Mouse (Mus musculus): ENCODE results near the gene Zc2hc1c.
A peak's percentile ranks its signal among the peaks of the same experiment; 100 is the strongest.

Zc2hc1c gene

DNA sequence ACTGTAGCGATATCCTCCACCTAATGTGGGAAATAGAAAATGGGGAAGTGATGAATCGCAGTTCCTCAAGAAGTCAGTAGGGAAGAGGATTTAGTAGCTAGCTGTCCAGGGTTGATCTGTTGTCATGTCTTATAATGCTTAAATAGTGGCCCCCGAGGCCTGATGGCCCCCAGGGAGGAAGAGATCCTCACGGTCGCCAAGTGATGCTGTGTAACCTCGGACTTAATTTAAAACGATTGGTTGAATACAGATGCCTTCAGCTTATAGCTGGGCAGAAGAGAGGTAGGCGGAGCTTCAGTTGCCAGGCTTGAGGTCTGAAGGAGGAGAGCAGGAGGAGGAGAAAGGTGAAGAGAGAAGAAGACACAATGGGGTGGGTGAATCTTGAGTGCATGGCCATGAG, 4.1 kb upstream of the Zc2hc1c start:
- DNase-seq (ENCODE audit: low spot score in 2 of 2) = no peak

DNA sequence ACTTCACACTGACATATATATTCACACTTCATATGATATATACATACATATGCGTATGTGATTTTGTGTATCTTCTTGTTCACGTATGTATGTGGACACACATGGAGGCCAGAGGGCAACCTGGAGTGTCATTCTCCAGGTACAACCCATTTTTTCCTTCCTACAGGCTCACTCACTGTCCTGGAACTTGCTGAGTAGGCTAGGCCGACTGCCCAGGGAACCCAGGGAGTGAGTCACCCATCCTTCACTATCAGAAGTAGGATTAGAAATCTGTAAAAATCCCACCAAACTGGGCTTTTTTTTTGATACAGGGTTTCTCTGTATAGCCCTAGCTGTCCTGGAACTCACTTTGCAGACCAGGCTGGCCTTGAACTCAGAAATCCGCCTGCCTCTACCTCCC, 3.4 kb upstream of the Zc2hc1c start:
- no peak for DNase-seq (ENCODE audit: low spot score in 2 of 2)

DNA sequence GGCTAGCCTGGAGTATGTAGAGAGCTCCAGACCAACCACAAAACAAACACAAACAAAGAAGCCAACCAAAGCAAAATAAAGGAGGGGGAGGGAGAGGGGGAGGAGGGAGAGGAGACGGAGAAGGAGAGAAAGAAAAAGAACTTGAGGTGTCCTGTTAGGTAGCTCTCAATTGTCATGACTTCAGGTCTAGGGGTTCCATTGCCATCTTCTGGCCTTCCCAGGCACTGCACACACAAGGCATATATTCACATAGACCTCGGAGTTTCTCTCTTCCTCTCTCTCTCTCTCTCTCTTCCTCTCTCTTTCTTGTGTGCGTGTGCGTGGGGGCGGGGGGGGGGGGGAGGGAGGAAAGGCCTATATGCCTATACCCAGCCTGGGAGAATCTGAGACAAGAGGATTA, 1.4 kb upstream of the Zc2hc1c start:
- peak in 1 of 2 experiments; percentile 48 for DNase-seq (ENCODE audit: low spot score in 2 of 2)

DNA sequence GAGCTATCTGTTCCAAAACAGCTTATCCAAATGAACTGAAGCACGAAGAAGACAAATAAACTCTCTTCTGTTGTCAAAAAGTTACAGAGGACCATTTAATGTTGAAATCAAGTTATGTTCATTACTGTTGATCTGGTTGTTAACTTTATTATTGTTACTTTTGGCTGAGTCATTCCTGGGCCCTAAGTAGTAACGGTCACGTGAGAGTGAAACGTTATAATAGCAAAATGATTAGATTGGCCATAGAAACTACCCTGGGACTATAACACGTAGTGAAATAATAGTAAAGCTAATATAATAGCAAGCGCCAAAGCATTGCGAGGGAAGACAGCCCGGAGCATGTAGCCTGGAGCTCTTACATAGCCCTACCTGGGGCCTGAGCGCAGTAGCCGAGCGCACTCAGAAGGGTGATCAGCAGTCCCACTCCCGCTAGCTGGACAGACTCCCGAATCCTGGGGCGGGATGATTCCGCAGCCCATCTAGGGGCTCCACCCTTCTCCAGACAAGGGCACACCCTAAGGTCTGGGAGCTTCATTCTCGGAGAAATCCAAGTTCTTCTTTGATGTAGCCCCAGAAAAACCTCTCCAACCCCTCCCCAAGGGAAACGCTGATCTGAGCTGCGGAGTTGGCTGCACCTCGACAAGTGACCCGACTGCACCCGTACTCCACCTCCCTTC, 444 bp upstream of the Zc2hc1c start, which contains the start of gene Acyp1:
Acyp1 (minus strand) TSS at position 630 of the 677 bp plus-strand sequence.
- DNase-seq (ENCODE audit: low spot score in 2 of 2) = peak in 1 of 2 experiments; percentile 35

DNA sequence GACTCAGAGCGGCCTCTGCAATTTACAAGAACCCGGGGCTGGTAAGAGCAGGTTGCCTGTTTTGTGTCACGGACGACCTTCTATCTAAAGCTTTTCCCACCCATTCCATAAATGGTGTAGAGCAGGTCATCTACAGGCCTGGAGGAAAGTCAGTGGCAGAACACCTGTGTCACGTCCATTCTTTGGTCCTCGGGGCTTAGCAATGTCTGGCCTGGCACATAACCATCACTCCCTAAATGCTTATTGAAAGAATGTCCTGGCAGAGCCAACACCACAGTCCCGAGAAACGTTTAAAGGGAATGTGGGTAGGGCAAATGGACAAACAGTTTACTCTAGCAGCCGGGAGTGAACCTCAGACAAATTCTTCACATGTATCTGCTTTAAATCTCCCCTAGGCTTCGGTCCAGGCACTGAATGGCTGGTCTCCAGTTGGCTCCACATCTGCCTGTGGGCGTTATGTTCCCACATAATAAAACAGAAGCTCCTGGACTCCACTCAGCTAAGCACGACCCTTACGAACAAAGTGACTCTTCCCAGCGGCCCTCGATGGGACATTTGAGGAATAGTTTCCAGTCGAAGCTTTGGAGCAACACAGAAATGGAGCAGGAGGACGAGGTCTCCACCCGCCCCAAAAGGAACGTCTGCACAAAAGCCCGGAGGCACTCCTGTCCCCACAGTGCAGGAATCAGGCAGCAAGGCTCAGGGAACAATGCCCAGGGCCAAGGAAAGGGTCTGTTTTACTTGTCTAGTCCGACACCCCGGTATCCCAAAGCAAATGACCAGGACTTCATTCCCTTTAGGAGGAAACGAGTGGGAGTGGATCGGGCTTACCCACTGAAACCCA, 988 bp downstream of the Zc2hc1c start:
- DNase-seq (ENCODE audit: low spot score in 2 of 2) = peak in 1 of 2 experiments; percentile 40

DNA sequence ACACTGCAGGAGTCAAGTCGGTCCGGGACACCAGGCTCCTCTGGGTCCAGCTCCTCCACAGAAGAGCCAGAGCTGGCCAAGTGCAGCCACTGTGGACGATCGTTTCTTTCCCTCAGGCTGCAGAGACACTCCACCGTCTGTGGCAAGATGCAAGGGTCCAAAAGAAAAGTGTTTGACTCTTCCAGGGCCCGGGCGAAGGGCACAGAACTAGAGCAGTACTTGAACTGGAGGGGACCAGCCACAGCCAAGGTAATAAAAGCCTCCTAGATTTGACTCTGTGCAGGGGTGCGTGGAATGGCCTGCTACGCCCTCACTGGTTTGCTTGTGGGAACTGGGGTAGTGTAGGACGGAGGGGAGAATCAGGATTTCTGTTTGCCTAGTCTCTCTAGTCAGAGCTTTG, 2.2 kb downstream of the Zc2hc1c start:
- no peak for DNase-seq (ENCODE audit: low spot score in 2 of 2)

DNA sequence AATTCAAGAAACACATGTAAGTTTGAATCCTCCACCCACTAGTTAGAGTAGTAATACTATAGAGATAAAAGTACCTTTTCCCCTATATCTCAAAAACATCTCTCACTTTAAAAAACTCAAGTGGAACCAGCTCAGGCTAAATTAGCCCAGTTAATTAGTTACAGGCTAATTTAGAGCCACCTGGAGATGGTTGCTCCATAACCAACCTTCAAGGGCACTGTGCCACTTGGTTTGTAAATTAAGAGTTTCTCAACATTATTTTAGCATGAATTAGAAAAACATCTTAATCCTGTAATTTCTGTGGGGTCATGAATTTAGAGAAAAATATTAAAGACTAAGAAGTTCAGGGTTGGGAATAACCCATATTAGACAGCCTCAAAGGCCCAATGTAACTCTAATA, 3.1 kb downstream of the Zc2hc1c start:
- DNase-seq (ENCODE audit: low spot score in 2 of 2) = no peak

DNA sequence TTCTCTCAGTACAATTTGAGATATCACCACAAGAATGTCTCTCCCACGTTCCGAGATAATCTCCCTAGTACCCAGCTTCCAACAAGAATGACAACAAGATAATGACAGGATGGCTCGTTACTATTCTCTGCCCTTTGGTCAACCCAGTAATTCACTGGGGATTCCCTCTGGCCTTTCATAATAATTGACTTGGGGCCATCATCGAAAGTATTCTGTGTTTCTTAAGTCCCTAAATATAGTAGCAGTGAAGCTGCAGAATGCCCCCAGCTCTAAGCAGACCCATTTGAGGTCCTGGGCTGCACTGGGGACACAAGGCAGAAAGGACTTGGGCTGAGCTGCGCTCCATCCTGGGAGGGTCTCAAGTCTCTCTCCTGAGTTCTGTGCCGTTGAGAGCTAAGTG, 3.9 kb downstream of the Zc2hc1c start:
- no peak for DNase-seq (ENCODE audit: low spot score in 2 of 2)

DNA sequence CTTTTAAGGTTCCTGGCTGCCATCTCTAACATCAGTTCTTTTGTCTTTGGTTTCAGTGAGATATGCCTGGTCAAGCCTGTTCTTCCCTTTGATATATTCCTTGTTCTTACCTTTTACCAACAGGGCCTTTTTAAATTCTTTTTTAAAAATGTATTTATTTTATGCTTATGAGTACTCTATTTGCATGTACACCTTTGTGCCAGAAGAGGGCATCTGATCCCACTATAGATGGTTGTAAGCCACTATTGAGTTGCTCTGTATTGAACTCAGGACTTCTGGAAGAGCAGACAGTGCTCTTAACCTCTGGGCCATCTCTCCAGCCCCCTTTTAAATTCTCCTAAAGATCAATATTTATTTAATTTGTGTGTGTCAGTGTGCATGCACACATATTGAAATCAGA, 4.5 kb downstream of the Zc2hc1c start:
- no peak for DNase-seq (ENCODE audit: low spot score in 2 of 2)

DNA sequence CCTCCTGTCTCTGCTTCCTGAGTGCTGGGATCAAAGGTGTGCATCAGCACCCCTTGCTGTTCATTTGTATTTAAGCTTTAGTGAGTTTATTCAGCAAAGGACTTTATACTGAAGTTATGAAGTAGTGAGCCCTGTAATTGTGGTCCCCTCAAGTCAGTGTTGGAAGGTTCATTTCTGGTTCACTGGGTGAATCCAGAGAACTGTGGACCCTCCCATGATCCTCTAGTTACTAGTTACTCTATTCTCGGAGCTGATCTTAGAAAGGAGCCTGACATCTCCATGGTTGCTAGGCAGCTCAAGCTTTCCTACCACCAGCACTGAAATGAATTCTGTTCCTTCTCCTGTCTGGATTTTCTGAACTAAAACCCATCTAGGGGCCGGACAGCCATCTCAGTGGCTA, 7.1 kb downstream of the Zc2hc1c start:
- DNase-seq (ENCODE audit: low spot score in 2 of 2) = no peak

DNA sequence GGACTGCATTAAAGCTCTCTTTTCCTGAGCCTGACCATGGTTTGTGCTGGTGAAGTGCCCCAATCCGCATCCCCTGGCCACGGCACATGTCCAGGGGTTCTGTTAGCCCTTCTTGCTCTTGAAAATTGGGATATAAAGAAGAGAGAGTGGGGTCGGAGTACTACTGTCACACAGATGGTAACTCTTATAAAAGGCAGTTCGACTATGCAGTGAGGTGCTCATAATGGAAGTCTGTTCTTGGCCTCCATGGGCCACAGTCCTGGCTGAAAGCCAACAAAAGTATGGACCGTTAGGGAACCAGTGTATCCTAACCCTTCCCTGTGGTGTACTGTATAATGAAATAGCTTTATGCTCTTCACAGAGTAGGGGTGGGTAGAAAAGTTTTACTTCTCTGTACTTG, 8.5 kb downstream of the Zc2hc1c start:
- no peak for DNase-seq (ENCODE audit: low spot score in 2 of 2)

DNA sequence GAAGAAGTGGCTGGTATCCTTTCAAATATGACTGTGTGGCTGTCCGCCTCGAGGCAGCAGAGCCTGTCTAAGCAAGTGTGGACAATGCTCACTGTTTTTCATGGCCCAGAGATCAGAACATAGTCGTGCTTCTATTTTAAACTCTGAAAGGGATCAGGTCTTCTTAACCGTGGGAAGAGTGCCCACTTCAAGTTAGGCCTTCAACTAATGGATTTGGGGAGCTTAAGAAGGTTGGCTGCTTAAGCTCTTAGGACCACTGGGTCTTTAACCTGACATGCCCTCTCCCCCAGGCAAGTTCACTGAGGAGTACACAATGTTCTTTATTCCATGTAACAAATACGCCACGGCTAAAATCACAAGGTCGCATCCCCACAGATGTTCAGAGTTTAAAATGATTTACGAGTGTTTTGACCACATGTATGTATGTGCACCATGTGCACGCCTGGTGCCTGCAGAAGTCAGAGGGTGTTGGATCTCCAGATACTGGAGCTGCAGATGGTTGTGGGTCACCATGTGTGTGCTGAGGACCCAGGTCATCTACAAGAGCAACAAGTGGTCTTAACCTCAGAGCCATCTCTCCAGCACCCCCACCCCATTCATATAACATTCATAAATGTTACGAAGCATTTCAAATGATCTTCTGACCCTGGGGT, 9.1 kb downstream of the Zc2hc1c start:
- DNase-seq (ENCODE audit: low spot score in 2 of 2) = no peak

DNA sequence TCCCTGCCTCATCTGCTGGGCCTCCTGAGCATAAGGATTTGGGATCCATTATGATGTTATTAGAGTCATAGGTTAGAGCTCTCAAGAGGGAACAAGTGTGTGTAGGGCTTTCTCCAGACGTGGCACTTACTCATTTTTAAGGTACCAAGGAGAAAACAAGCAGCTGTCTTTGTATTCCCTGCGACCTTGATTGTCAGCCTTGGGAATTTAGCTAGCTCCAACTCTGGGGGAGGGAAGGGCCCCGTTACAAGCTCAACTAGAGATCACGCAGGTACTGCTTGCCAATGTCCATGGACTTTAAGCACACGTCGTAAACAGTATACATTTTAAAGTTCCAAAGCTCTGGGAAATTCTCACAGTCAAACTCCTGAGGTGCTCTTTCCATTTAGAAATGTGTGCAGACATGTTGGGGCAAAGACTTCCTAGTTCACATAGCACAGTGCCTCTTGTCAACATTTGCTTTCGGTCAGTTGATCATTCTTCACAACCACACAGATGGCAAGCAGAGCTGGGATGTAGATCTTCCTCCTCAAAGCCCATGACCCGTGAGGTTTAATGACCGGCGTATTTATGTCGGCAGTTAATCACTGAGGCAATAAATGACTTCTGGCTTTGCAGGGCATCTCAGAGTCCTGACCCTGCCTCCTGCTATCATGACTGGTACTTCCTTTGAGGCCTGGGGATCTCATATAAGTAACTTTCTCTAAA, 9.9 kb downstream of the Zc2hc1c start:
- DNase-seq (ENCODE audit: low spot score in 2 of 2) = no peak

DNA sequence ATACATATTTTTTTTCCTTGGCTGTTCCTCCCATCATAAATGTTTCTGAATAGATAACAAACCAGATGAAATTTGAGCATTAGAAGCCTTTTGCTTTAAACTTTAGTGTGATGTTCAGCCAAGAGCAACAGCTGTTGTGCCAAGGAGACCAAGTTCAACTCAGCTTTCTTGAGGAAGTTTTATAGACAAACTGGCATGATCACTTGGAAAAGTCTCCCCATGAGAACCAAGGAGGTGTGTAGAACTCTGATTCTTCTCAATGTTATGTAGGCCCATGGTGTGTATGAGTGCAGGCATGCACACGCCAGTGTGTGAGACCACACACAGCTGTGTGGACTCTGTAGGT, 10.4 kb downstream of the Zc2hc1c start:
- no peak for DNase-seq (ENCODE audit: low spot score in 2 of 2)

DNA sequence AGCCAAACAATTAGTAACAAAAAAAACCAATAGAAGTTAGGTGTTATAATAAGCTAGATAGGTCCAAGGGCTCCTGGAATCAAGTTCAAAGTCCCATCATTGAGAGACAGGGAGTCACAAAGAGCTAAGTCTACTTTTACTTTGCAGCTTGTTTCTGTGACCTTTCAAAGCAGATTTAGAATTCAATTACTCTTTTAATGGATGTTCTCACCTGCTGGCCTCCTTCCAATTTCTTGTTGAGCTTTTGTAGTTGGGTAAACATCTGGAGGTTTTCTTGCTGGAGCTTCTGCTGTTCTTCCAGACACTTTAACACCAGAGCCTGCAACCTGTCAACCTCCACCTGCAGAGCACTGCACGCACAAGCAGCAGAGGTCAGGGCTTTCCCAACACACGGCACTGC, 14.9 kb downstream of the Zc2hc1c start:
- no peak for DNase-seq (ENCODE audit: low spot score in 2 of 2)

DNA sequence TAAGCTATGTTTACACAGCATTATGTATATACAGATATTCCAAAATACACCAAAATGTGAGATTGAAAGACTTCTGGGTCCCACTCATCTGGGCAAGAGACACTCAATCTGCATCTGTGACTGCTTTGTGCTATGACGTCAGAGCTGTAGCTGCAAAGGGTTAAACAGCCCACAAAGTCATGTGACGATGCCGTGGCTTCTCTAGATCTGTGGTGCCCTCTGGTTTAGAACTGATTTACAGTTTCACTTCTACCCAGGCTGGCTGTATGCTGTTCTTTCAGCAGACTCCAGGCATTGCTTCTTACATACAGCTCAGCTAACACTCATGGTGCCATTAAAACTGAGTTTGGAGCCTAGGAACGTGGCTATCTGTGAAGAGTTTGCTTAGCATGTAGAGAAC, 16.3 kb downstream of the Zc2hc1c start:
- DNase-seq (ENCODE audit: low spot score in 2 of 2) = no peak

DNA sequence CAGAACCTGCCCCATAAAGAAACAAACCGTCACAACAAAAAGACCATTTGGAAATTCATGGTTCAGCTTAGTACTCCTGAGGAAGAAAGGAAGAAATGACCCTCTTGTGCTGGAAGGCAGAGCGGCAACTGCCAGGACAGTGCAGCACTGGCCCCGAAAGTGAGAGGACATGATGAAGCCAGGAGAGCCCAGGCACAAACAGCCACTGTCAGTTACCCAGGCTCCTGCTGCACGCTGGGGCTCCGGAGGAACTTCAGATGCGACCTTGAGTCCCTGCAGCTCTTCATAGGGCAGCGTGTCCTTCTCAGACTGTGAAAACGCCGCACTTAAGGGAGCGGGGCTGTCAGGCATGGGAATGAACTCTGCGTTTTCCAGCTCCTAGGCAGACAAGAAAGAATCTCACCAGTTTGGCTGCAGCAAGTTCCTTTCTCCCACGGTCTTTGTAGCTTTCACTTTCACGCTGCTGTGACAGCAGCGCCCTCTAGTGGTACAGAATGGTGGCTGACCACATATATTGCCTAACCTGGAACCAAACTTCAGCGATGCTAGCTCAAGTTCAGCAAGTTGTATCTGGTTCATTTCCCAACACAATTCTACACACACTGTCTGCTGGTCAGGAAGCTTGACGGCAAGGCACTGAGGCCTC, 17.0 kb downstream of the Zc2hc1c start:
- peak; percentile 88 to 91 for DNase-seq (ENCODE audit: low spot score in 2 of 2)

DNA sequence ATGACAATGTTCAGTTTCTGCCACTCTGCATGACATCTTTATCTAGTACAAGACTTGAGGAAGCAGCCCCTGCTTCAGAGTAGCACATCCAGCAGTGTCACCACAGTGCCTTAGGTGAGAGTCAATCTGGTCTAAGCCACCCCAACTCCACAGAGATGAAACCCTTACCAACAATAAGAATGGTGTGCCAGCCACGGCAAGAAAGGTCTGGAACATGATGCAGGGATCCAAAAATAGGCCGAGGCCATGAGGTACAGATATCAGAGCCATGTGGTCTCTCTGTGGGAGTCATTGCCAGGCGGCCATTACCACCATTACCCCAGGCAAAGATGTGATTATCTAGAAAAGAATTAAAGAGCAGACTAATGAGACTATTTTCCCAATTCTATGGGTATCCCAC, 20.3 kb downstream of the Zc2hc1c start:
- no peak for DNase-seq (ENCODE audit: low spot score in 2 of 2)

DNA sequence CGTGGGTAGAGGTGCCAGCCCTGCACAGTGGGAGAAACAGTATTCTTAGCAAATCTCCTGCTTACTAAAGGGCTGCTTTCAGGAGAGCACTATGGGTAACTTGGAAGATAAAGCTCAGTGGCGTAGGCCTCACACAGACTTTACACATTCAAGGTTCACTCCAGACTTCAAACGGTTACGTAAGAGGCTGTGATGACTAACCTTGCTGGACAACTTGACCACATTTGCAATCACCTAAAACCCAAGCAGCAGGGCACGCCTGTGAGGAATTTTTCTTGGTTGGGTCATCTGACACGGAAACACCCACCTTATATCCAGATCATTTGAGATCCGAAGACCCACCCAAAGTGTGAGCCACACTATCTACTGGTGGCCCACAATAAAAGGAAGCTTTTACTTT, 41.8 kb downstream of the Zc2hc1c start:
- no peak for DNase-seq (ENCODE audit: low spot score in 2 of 2)

DNA sequence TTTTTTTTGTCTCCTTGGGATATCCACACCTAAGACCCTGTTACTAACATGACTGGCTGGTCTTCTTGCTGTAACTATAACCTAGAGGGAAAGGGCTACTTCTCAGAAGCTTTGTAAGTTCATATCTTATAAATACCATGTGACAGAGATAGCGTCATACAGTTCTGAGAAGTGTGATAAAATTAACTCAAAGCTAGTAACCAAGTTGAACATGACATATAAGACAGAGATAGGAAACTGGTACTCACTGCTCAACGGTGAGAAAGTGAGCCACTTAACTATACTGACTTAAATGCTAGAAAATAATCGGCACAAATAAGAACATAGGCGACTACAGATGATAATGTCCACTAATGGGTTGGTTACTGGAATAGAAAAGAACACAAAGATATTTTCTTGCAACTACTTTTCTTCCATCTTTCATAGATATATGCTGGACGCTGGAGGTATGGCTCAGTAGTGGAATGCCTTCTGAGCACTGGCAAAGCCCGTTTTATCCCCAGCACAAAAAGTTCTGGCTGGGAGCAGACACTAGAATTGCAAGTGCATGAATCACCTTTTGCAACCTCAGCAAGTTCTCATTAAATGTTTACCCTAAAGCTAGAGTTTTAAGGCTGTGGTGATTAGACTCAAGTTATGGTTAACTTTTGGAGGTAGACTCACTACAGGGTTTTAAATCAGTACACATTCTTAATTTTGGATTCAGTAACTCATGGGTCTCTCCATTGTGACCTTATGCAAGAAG, 49.3 kb downstream of the Zc2hc1c start:
- no peak for DNase-seq (ENCODE audit: low spot score in 2 of 2)

DNA sequence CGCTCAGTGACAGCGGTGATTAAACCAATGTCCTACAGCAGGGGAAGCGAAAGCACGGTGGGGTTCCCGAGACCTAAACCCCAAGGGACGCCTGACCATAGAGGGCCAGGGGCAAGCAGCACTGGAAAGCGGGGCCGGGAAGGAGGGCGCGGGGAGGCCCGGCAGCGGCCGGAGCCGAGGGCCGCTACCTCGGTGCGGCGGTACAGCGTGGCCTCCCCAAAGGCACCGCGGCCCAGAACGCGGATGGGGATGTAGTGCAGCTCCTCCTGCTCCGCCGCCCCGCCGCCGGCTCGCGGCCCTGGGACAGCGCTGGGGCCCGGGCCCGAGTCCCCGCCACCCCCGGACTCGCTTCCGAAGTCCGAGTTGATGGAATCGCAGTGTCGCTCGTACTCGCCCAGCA, 50.4 kb downstream of the Zc2hc1c start:
- DNase-seq (ENCODE audit: low spot score in 2 of 2) = no peak

Measured in right cerebral cortex, postnatal 10 days (tissue).